Mouse (Mus musculus) Patski (cell line): ENCODE measurements at regions not wholly inside any gene's neighbourhood (a gene's known extent, or its start where the extent isn't known, plus 50 kb on each side); places are given as distances from the start of the nearest gene placed in this dataset.

Experiments used
- ATAC-seq: fragments of 100-300 bp; one replicate; pipeline ENCODE4 v1.8.0; 2021
- CTCF ChIA-PET: fragments of 350-600 bp; sonication (Branson Sonifier 250); formaldehyde crosslinking; loops from one replicate; lab custom pipeline; 2022; ENCODE audit warnings: inconsistent platforms; lab: Charles Lee
- POLR2A ChIA-PET: fragments of 350-600 bp; sonication (Branson Sonifier 250); formaldehyde crosslinking; loops from one replicate; lab custom pipeline; 2022; ENCODE audit warnings: antibody characterized with exemption, inconsistent platforms; lab: Charles Lee
- DNase-seq: peaks from one replicate; pipeline ENCODE4 v3.0.0-alpha.2; 2011; ENCODE audit warnings: low read depth, low spot score
- H3K27me3 ChIP-seq: fragments of 371-371 bp; one replicate; pipeline ENCODE4 v1.5.1; 2021
- CTCF ChIP-seq: fragments of 100-300 bp; IDR thresholded peaks from one replicate; pipeline ENCODE4 v1.5.1; 2021
- in situ Hi-C: fragments of 300-500 bp; cut with MboI; formaldehyde crosslinking; loops from 3 replicates; pipeline ENCODE4 v1.11.1; 2018; ENCODE audit warnings: low pct_unique_long_range_greater_than_20kb, mixed read lengths

DNA sequence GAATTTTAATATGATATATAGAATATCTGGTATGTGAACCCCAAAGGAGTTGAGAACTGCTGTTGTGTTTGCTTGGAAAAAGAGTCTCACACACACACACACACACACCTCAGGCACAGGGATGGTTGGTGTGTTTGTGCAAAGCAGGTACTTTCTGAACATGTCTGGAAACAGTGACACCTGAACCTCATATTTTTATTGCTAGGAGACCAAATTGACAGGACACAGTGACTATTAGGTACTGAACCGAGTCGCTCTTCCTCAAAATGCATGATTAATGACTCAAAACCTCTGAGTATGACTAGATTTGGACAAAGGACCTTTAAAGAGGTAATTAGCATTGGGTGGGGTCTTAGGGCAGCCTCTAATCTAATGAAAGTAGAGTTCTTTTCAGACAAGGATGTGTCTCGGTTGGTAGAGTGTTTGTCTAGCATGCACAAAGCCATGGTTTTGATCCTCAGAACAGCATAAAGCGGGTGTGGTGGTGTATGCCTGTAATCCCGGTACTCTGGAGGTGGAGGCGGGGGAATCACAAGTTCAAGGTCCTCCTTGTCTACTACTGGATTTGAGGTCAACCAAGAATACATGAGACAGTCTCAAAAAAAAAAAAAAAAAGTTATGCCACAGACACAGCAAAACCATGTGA is 191.0 kb upstream of the Map3k1 start:
- no peak for TF ChIP-seq CTCF
- POLR2A ChIA-PET, result no interaction called here
- DNase-seq (no peak), ATAC-seq (no peak)
- H3K27me3 ChIP-seq, result no peaks in the 10 kb centered on the region
- CTCF ChIA-PET, result no interaction called here
- in situ Hi-C loops, result no loop called here

DNA sequence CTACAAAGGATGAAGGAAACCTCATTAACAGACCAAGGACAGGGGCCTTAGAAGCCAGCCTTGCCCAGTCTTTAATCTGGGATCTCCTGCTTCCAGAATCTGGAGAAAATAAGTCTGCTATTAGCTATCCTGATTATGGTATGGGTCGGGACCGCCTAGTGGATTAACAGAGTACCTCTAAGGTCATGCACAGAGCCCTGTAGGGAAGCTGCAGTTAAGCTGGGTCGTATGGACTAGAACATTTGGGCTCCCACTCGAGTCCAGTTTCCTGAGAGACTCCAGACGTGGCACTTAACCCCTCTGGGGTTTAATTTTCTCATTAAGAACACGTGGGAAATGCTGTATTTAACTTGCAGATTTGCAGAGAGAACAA is 191.5 kb upstream of the Map3k1 start:
- ChIA-PET CTCF (interaction anchor here (1.3 kb wide), 1 partner anchor 8 kb away, joined by 4 read pairs; no protein-coding TSS in a partner anchor), POLR2A (interaction anchor here (0.6 to 1.2 kb wide), 2 partner anchors 53 to 1607 kb away, joined by 3 to 5 read pairs; no protein-coding TSS in a partner anchor)
- no peak for ATAC-seq
- no peak for DNase-seq
- TF ChIP-seq CTCF, result no peak
- no peaks in the 10 kb centered on the region for H3K27me3 ChIP-seq
- in situ Hi-C loops, result no loop called here

DNA sequence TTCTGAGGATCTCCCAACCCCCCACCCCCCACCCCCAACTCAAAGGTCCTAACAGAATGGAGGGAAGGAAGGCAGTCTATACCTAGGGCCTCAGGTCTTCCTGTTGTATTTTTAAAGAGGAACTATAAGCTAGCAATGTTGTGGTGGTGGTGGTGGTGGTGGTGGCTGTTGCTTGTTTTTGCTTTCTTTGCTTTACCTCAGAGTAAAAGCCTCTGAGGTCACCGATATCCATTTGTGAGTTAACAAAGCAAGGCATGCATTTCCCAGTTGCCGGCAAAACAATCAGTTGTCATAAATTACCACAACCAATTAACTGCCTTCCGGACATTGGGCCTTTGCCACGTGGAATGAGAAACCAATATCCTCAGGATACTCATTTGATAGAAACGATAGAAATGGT is 191.9 kb upstream of the Map3k1 start:
- ChIA-PET CTCF (interaction anchor here (1.3 kb wide), 1 partner anchor 8 kb away, joined by 4 read pairs; no protein-coding TSS in a partner anchor), POLR2A (interaction anchor here (0.6 to 1.2 kb wide), 3 partner anchors 42 to 1606 kb away, joined by 3 to 5 read pairs (median 3); no protein-coding TSS in a partner anchor)
- no peak for ATAC-seq
- DNase-seq, result no peak
- no peaks in the 10 kb centered on the region for H3K27me3 ChIP-seq
- in situ Hi-C loops, result no loop called here
- TF ChIP-seq CTCF, result no peak

DNA sequence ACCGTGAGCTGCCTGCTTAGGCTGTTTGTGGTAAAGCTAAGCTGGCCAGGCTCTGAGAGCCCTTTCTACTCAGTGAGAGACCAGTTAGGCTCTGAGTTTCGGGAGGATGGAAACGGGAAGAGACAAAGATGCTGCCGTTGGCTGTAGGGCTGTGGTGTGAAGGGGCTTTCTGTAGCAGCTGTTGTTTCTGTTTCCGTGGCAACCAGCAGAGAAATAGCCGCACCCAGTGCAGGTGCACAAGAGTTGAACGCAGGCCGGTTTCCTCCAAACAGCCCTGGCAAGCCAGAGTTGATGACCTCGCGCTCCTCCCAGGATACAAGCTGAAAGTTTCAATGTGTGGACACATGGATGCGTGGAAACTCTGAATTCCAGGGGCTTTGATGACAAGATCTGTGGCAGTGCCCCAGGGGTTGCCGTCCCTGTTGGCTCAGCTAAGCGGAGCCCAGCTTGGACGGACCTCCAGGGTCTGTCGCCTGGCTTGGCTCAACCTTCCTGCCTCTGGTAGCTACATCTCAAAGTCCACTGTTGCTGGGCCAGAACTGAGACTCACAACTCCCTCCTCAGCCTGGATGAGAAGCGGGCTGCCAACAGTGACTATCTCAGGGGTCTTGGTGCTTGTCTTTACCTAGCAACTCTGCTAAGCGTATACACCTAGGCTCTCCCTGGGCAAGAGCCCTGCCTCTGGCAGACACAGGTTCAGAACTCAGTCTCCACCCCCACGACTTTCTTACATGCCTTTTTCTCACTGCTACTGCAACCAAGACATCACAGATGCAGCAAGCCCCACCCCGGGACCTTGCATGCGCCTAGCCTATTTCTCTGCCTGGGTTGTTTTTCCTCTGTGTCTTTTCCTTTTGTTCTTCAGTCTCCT is 192.6 kb upstream of the Map3k1 start:
- in situ Hi-C loops, result no loop called here
- TF ChIP-seq CTCF, result no peak
- no peaks in the 10 kb centered on the region for H3K27me3 ChIP-seq
- ChIA-PET POLR2A (interaction anchor here (0.6 to 1.2 kb wide), 3 partner anchors 43 to 1606 kb away, joined by 3 to 5 read pairs (median 3); no protein-coding TSS in a partner anchor), CTCF (interaction anchor here (1.3 kb wide), 1 partner anchor 9 kb away, joined by 4 read pairs; no protein-coding TSS in a partner anchor)
- DNase-seq (no peak), ATAC-seq (no peak)

DNA sequence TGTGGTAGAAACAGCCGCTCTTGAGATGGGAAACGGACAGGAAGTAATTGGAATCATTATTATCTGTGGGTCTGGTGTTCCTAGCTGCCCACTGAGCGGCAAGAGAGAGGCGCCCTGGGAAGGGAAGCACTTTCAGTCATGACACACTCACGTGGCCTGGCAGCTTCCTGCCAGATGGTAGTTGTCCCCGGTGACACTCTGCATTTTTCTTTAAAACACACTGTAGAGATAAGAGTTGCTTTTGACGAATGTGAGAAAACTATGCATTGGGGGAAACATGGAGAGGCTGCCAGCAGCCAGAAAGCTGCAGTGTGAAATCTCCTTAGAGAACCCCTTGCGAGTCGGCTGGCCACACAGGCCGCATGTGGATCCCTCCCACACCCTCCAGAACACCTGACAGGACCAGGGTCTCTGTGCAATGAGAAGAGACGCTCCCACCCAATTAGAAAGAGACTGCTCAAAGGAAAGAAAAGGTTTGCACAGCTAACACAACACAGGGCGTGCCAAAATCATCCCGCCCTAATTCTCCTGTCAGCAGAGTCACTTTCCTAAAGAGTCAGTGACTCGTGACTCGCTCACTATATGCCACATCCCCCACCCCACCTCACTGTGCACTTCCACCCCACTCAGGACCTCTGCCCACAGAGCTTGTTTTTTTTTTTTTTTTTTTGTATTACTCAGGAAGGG is 194.0 kb upstream of the Map3k1 start:
- ATAC-seq, result no peak
- CTCF ChIA-PET, result interaction anchor here (1.6 to 3.2 kb wide), 2 partner anchors 8 to 15 kb away, joined by 3 to 10 read pairs; no protein-coding TSS in a partner anchor
- no peaks in the 10 kb centered on the region for H3K27me3 ChIP-seq
- DNase-seq, result no peak
- POLR2A ChIA-PET, result no interaction called here
- in situ Hi-C loops, result no loop called here
- no peak for TF ChIP-seq CTCF

DNA sequence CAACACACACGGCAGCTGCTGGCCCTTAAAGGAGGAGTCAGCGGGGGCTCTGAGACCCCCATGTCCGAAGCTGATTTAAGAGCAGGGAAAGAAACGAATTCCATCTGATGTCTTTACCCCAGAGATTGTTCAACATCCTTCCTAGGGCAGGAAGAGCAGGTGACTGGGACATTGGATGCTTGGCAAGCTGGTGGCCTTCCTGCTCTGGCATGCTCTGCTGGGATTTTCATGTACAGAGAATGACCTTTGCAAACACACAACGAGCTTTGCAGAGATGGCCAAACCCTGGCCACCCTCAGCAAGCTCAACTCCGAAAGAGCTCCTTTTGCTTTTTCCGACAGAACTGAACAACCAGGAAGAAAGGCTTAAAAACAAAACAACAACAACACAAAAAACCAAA is 194.7 kb upstream of the Map3k1 start:
- H3K27me3 ChIP-seq, result no peaks in the 10 kb centered on the region
- no peak for TF ChIP-seq CTCF
- DNase-seq, result no peak
- ChIA-PET CTCF (interaction anchor here (1.0 to 3.2 kb wide), 4 partner anchors 8 to 22 kb away, joined by 3 to 10 read pairs (median 6); no protein-coding TSS in a partner anchor), POLR2A (no interaction called here)
- ATAC-seq, result no peak
- in situ Hi-C loops, result no loop called here

DNA sequence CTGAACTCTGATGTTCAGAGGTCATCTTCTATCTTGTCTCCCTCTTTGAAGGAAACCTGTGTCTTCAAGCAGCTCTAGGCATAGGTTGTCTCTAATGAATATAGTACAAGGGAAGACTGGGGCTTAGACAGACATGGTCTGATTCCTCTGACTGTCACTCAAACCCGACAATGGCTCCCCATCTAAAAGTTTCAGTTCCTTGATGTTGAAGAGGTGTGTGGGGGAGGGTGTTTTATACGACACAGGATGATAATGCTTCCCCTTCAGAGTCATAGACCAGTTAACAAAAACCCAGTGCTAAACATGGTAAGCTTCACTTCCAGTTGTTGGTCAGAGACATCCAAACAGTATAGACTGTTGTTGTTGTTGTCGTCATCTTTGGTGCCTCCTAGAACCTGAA is 195.3 kb upstream of the Map3k1 start:
- in situ Hi-C loops, result no loop called here
- no peak for TF ChIP-seq CTCF

DNA sequence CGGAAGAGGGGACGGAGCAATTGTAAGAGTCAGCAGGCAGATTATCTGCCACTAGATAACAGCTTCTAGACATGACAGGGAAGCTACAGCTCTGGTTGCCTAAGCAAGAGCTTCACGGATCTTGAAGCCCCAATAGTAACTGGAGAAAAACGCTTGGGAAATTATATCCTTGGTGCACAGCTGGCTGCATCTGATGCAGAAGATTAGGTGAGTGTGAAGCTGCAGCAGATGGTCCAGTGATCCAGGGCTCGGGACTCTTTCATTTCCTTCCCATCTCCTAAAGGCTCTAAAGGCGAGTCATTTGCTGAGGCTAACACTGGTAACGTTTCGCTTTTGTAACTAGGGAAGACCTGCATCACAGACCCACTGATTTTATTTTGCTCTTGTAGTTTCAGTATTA is 196.6 kb upstream of the Map3k1 start:
- DNase-seq (no peak), ATAC-seq (no peak)
- POLR2A ChIA-PET, result no interaction called here
- TF ChIP-seq CTCF, result no peak
- CTCF ChIA-PET, result interaction anchor here (1.1 to 3.2 kb wide), 2 partner anchors 13 to 195 kb away, joined by 3 to 10 read pairs; no protein-coding TSS in a partner anchor
- no peaks in the 10 kb centered on the region for H3K27me3 ChIP-seq
- in situ Hi-C loops, result no loop called here

More for the DNA sequence above, 195.3 kb upstream of the Map3k1 start:
- H3K27me3 ChIP-seq, result no peaks in the 10 kb centered on the region
- DNase-seq (no peak), ATAC-seq (no peak)
- POLR2A ChIA-PET, result no interaction called here
- CTCF ChIA-PET, result interaction anchor here (1.0 to 3.2 kb wide), 4 partner anchors 9 to 23 kb away, joined by 3 to 10 read pairs (median 6); no protein-coding TSS in a partner anchor

DNA sequence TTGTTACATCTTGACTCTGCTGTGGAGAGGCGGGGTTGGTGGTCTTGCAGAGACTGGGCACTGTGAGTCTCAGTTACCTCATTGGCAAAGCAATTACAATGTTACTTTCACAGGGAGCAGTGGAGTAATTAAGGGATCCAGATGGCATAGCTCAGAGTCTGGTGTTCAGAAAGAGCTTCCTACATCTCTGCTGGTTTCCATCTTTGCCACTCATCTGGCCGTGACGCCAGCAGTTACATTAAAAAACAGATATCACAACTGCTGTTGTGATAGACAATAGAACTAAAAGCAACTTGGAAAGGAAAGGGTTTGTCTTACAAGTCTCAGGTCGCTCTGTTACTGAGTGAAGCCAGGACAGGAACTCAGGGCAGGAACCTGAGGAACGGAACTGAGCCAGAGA is 200.0 kb upstream of the Map3k1 start:
- no peak for ATAC-seq
- no peak for DNase-seq
- no peak for TF ChIP-seq CTCF
- POLR2A ChIA-PET, result no interaction called here
- in situ Hi-C loops, result no loop called here
- CTCF ChIA-PET, result interaction anchor here (1.1 to 1.4 kb wide), 2 partner anchors 26 to 48 kb away, joined by 3 read pairs; no protein-coding TSS in a partner anchor
- no peaks in the 10 kb centered on the region for H3K27me3 ChIP-seq

DNA sequence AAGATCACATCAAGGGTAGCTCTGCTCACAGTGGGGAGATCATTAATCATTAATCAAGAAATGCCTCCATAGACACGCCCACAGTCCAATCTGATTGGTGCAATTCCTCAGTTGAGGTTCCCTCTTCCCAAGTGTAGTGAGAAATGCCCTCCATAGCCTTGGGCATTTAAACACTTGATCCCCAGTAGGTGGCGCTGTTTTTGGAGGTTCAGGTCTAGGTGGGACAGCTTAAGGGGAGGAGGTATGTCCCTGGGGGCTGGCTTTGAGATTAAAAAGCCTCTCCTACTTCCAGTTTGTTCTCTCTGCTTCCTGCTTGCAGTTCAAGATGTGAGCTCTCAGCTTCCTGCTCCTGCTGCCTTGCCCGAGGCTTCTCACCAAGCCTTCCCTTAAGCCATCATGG is 200.5 kb upstream of the Map3k1 start:
- ATAC-seq, result no peak
- TF ChIP-seq CTCF, result peak; percentile 51
- DNase-seq, result no peak
- in situ Hi-C loops, result no loop called here
- CTCF ChIA-PET, result interaction anchor here (1.1 to 1.4 kb wide), 2 partner anchors 27 to 49 kb away, joined by 3 read pairs; no protein-coding TSS in a partner anchor
- H3K27me3 ChIP-seq, result no peaks in the 10 kb centered on the region
- POLR2A ChIA-PET, result no interaction called here
